Mouse (Mus musculus): Measurements from ENCODE around the gene Ace3.

Ace3 gene

DNA sequence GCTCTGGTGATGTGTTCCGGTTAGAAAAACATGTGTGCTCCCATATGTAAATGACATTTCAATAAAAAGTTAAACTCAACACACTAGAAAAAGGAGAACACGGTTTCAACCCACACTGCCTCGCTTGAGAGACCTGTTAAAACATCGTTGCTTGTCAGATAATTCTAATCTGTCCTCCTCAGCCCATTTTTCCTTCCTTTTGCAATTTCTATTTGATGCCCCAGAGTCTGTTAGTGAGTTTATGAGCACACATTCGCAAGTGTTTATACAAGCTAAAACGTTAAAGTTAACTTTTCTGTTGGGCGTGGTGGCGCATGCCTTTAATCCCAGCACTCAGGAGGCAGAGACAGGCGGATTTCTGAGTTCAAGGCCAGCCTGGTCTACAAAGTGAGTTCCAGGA lies 40.5 kb downstream of the Ace3 start:
- in situ Hi-C loops (cut with MboI; ENCODE audit: unreplicated experiment in 2 of 2), result no loop called here

DNA sequence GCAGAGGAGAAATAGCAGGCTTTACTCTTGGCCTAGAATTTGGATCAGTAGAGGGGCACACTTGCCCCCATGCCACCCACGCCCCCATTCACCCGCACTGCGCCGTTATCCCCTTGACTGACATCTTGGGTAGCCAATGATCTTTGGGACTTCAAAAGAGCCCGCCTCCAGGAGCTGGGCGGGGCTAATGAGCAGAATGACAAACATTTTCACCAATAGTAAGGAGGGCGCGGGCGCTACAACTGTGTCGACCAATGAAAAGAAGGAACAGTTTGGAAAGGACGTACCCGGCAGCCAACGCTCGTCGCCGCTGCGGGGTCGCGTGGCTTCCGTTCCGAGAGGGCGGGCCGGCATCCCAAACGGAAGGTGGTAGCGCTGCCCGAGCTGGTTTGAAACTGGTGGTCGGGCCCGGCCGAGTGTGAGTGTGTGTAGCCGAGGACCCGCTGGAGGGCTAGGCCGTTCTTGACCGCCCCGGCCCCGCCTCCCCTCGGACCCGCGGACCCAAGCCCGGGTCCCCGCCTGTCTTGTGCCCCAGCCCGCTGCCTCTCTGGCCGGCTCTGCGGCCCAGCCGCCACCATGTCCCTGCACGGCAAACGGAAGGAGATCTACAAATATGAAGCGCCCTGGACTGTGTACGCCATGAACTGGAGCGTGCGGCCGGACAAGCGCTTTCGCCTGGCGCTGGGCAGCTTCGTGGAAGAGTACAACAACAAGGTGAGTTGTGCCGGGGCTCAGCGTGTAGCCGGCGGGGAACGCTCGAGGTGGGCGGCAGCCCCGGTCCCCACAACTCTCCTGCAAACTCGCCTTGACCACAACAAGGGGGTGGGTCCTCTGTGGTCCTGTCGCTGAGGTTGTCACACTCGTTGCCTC lies 42.3 kb downstream of the Ace3 start, which contains the start of gene Dcaf7:
Dcaf7 (plus strand) TSS at position 325 of the 870 bp plus-strand sequence.
- in situ Hi-C loops (cut with MboI; ENCODE audit: unreplicated experiment in 2 of 2), result no loop called here

DNA sequence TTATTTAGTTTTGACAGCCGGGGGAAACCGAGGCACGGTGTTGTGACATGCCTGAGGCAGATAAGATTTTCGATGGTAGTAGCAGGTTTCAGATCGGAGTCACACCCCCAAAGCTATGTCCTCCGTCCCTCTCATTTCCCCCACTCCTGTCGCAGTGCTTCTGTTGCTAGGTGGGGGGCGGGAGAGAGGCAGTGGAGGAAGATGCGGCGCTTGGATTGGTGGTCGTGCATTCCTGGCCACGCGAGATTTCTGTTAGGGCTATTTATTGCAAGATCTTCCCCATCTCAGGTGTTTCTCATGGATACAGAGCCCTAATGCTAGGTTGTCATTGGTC lies 42.9 kb downstream of the Ace3 start:
- in situ Hi-C loops (cut with MboI; ENCODE audit: unreplicated experiment in 2 of 2), result no loop called here

DNA sequence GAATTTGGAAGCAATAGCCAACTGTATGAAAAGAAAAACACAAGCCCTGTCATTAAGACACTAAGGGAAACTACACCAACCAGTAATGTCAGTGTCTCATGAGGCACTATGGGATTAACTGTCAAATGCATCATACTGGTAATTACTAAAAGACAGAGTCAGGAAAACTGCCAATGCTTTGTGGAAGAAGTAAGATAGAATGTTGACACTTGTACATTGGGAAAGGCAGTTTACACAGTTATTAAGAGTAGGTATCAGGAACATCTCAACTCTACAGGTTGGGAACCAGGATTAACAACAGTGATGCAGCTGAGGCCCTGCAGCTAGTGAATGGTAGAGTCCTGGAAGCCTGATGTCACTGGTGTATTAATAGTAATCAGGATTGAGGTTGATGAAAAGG lies 49.9 kb downstream of the Ace3 start:
- in situ Hi-C loops (cut with MboI; ENCODE audit: unreplicated experiment in 2 of 2), result no loop called here

DNA sequence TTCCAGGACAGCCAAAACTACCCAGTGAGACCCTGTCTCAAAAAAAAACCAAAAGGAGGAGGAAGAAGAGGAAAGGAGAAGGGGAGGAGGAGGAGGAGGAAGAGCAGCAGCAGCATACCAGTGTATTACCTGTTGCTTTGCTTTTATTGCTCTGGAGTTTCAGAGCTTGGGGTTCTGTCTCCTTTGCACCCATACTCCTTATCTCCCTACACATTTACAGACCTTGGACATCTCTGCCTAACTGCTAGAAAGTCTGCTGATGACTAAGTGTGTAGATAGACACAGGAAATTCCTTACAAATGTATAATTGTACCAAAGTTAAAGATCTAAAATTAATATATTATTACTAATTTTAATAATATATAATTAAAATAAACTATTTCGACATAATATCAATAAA lies 50.8 kb downstream of the Ace3 start:
- in situ Hi-C loops (cut with MboI; ENCODE audit: unreplicated experiment in 2 of 2), result no loop called here

GRCm38 (mm10) chr11:106045780-106046179 lies 51.3 kb downstream of the Ace3 start:
- in situ Hi-C loops (cut with MboI; ENCODE audit: unreplicated experiment in 2 of 2), result no loop called here

DNA sequence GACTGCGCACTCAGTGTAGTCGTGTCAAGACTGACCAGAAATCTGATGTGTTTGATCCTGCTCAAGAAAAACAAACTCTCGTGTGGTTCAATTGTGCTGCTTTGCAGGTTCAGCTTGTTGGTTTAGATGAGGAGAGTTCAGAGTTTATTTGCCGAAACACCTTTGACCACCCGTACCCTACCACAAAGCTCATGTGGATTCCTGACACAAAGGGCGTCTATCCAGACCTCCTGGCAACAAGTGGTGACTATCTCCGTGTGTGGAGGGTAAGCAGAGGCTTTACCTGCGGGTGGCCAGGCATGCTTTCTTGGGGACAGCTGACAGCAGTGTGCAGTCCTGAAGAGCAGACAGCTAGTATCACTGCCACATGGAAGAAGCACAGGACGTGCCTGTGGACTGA lies 52.1 kb downstream of the Ace3 start:
- in situ Hi-C loops (cut with MboI; ENCODE audit: unreplicated experiment in 2 of 2), result no loop called here

- in situ Hi-C loops (cut with MboI; ENCODE audit: unreplicated experiment in 2 of 2), result no loop called here
Observed at GRCm38 (mm10) chr11:106053921-106054320, 59.4 kb downstream of the Ace3 start.

- in situ Hi-C loops (cut with MboI; ENCODE audit: unreplicated experiment in 2 of 2), result no loop called here
Observed at GRCm38 (mm10) chr11:106054600-106054999, 60.1 kb downstream of the Ace3 start.
